Mouse (Mus musculus) embryonic stem cell, embryonic (primary cell): Measurements from ENCODE around the gene Rps6kb1.

Experiments
- CTCF ChIA-PET, 4 experiments: fragments of 300-600 bp in 2 of 4; fragments of 350-600 bp in 2 of 4; sonication (Branson Sonifier 250); formaldehyde crosslinking; loops; one replicate each; lab custom pipeline; 2022; ENCODE audit warnings: inconsistent platforms in 2 of 4; lab: Charles Lee
- POLR2A ChIA-PET, 4 experiments: fragments of 300-600 bp in 2 of 4; fragments of 350-600 bp in 2 of 4; sonication (Branson Sonifier 250); formaldehyde crosslinking; loops; one replicate each; lab custom pipeline; 2022; ENCODE audit warnings: antibody characterized with exemption in 4 of 4, inconsistent platforms in 1 of 4; lab: Charles Lee

Gene Rps6kb1

DNA sequence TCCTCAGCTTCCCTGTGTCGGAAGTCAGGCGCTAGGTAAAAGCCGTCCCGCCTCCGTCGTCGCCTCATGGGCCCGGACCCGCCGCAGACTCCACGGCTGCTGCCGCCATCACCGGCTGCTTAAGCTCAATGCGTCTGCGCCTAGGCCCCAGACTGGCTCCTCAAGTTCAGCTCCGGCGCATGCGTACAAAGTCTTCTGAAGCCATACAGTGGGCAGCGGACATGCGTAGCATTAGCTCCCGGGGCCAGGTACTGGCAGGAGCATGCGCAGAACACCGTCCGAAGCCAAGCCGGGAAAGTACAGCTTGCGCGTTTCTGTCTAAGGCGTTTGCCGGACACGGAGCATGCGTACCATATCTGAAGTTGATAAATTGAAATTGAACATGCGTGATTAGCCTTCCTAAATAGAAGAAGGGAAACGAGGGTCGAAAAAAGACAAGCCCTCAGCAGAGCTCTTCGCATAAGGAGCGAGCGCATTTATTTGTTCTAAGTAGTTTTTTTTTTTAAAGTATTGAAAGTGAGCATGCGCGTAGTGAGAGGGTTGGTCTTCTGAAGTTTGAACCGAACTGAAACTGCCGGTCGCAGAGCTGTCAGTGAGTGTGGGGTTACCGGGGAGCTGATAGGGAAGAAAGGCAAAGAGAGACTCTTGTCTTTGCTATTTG is at the start of gene Rps6kb1, which contains the start of gene Tubd1:
TSS of gene Rps6kb1 (minus strand) at position 167 of the 661 bp plus-strand sequence.
TSS of gene Tubd1 (plus strand) at position 353 of the 661 bp plus-strand sequence.
- POLR2A ChIA-PET = interaction anchor here (0.5 to 3.3 kb wide), 135 partner anchors 8 to 1697 kb away, joined by 3 to 41 read pairs (median 4); partner anchors contain the start of genes Cltc (in 3 of the 4), Ints2 (in 3 of the 4), Ptrh2 (in 3 of the 4) and Rnft1 (in 3 of the 4)
- CTCF ChIA-PET = interaction anchor here (0.6 to 1.8 kb wide), 12 partner anchors 11 to 466 kb away, joined by 3 to 15 read pairs (median 4); no protein-coding TSS in a partner anchor

DNA sequence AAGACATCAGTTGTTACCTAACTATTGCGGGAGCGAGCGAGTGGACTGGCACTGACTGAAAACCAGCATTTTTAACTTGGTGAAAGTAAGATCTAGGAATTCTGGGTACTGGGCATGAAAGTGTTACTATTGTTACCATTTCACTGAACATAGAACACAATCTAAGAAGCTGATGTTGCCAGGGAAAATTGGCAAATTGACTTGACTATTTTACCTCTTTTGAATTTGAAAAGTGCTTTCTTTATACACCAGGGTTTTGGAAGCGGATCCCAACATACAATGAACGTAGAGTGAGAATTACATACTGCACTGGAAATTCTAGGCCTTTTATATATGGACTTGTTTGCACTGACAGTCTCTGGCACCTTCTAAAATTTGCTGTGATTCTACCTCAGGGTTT is 48.8 kb upstream of the Rps6kb1 start:
- ChIA-PET POLR2A (interaction anchor here in 2 of 4 experiments (0.8 to 10.1 kb wide), 3 partner anchors 12 to 235 kb away, joined by 4 to 112 read pairs (median 5); no protein-coding TSS in a partner anchor), CTCF (interaction anchor here in 1 of 4 experiments (1.1 kb wide), 1 partner anchor 60 kb away, joined by 3 read pairs; no protein-coding TSS in a partner anchor)

DNA sequence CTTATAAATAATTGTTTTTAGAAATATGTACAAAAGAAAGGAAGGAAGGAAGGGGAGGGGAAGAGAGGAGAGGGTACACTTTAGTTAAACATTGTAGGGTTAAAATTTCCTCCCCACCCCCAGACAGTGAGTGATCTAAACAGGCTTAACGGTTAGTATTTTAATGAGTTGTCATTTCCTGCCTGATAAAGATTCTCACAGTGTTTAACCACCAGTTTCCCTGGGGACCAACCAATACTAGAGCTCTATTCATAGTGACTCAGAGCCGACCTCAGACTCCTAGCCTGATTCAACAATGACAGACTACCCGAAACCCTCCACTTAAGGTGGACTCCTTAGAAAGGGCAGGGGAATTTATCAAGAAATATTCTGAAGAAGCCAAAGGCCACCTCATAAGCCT is 48.4 kb upstream of the Rps6kb1 start:
- ChIA-PET POLR2A (interaction anchor here in 3 of 4 experiments (0.6 to 10.1 kb wide), 5 partner anchors 11 to 63 kb away, joined by 3 to 112 read pairs (median 5); no protein-coding TSS in a partner anchor), CTCF (no interaction called here)

DNA sequence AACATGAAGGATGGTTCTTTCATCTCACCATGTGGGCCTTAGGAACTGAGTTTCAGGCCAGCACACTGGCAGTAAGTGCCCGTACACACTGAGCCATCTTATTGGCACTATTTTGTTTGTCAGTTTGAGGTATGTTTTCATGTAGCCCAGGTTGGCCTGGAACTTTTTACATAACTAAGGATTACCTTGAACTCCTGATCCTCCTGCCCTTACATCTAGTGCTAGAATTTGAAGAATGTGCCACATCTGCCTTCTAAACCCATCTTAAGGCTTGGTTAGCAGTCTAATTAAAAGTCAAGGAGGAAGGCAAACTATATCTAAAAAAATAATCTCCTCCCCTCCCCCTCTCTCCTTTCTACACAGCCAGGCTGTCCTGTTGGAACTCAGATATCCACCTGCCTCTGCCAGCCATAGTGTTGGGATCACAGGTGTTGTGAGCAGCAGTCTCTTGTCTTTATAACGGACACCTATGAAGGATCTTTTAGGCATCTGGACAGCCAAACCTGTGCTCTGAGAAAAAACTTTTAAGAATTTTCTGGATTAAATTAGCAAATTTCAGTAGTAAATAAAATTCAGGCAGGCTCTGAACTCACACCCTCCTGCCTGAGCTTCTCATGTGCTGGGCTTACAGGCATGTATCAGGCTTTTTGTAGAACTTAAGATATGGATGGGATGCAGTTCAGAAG is 47.5 kb upstream of the Rps6kb1 start:
- CTCF ChIA-PET = interaction anchor here in 1 of 4 experiments (0.8 kb wide), 1 partner anchor 18 kb away, joined by 3 read pairs; no protein-coding TSS in a partner anchor

DNA sequence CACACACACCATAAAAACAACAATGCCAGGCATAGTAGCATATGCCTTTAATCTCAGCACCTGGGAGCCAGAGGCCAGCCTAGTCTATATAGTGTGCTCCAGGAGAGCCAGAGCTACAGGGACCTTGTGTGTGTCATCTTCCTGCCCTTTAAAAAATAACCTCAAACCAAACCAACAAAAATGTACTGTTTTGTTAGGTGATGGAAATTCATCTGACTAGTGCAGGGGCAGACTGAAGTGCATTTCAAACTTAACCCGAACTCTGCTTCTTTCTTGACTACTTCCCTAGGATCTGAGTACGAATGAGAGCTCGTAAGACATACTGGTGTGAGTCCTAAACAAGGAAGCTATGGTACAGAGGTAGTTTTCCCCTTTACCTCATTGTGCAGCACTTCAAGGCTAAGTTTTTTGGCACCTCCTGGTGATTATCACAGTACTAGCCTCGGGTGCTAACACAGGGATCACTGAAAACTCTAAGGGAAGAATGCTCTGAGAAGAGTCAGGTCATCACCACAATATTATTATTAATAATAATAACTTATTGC is 46.8 kb upstream of the Rps6kb1 start:
- POLR2A ChIA-PET = interaction anchor here in 2 of 4 experiments (1.4 to 10.1 kb wide), 4 partner anchors 10 to 15 kb away, joined by 5 to 112 read pairs (median 5); no protein-coding TSS in a partner anchor
- CTCF ChIA-PET = no interaction called here

More for the DNA sequence above, 47.5 kb upstream of the Rps6kb1 start:
- POLR2A ChIA-PET = interaction anchor here in 3 of 4 experiments (0.6 to 10.1 kb wide), 5 partner anchors 10 to 64 kb away, joined by 3 to 112 read pairs (median 5); no protein-coding TSS in a partner anchor

DNA sequence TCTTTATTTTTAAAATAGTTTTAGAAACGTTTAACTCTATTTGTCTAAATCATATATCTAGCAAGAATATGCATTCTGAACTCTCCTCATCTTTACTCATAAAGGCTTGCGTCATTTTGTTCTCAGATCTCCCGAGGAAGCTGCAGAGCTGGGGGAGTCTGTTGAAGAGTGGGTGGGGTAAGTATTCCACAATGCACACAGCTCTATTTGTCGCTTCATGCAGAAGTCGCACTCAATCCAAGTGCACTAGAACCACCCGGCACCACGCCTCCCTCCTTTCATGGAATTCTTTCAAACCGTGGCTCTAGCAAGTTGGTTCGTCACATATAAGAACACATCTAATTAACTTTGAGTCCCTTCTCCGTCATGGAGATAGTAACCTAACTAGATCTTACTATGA is 46.0 kb upstream of the Rps6kb1 start:
- ChIA-PET POLR2A (interaction anchor here in 2 of 4 experiments (0.6 to 10.1 kb wide), 4 partner anchors 9 to 28 kb away, joined by 3 to 112 read pairs (median 5); no protein-coding TSS in a partner anchor), CTCF (no interaction called here)

DNA sequence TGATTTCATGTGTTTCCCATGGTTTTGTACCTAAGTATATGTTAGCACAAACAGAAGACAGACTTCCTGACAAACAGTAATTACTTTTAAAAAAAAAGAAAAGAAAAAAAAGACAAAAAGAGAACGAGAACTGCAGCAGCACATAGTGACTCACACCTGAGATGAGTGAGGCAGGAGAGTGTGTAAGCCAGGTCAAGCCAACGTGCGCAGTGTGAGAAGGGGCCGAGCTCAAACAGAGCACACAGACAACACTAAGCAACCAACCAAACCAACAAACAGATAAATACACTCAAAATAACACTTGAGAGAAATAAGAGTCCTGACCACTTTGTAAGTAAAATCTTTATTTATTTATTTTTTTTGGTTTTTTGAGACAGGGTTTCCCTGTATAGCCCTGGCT is 45.5 kb upstream of the Rps6kb1 start:
- ChIA-PET POLR2A (interaction anchor here in 3 of 4 experiments (0.6 to 10.1 kb wide), 6 partner anchors 11 to 1707 kb away, joined by 3 to 112 read pairs (median 5); partner anchors contain the start of genes Rps6kb1 (in 1 of the 3) and Tubd1 (in 1 of the 3)), CTCF (no interaction called here)

DNA sequence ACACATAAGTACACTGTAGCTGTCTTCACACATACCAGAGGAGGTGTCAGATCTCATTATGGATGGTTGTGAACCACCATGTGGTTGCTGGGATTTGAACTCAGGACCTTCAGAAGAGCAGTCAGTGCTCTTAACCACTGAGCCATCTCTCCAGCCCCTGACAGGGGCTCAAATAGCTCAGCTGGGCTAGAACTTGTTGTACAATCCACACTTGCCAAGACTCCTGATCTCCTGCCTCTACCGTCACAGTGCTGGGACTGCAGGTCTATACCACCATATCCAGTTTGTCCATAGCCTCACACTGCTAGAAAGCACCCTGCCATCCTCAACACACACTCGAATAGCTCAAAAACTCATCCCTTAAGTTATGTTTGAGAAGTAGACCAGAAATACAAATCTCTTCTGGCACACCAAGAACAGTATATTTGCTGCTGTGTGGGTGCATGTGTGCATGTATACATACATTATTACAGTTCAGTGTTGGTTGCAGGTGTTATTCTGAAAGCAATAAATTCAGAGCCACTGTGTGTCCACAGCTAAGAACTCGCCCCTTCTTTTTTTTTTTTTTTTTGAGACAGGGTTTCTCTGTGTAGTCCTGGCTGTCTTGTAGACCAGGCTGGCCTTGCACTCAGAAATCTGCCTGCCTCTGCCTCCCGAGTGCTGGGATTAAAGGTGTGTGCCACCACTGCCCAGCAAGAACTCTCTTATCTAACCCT is 44.1 kb upstream of the Rps6kb1 start:
- POLR2A ChIA-PET = interaction anchor here in 3 of 4 experiments (0.6 to 10.1 kb wide), 16 partner anchors 10 to 1226 kb away, joined by 3 to 112 read pairs (median 4); partner anchors contain the start of genes Rps6kb1 (in 2 of the 3) and Tubd1 (in 2 of the 3)
- CTCF ChIA-PET = interaction anchor here (0.6 to 1.1 kb wide), 5 partner anchors 11 to 711 kb away, joined by 3 to 4 read pairs (median 4); no protein-coding TSS in a partner anchor

DNA sequence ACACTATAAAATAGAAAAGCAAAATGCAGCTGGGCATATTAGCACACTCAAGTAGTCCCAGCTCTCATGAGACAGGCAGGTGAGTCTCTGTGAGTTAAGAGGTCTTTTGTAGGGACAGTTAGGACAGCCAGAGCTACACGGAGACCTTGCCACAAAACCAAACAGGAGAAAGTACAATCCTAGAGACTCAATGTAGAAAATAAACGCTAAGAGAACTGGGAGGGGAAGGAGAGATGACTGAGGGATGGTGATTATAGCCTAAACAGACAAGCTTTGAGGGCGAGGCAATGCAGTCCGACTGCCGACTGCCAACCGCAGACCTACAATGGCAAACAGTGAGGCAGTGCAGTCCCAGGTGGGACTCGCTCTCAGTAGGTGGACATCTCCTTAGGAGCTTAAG is 43.2 kb upstream of the Rps6kb1 start:
- CTCF ChIA-PET = interaction anchor here in 2 of 4 experiments (0.7 to 1.2 kb wide), 3 partner anchors 11 to 66 kb away, joined by 3 to 4 read pairs (median 4); no protein-coding TSS in a partner anchor
- POLR2A ChIA-PET = interaction anchor here (0.6 to 10.1 kb wide), 17 partner anchors 9 to 230 kb away, joined by 3 to 112 read pairs (median 4); partner anchors contain the start of genes Rps6kb1 (in 2 of the 4) and Tubd1 (in 2 of the 4)

DNA sequence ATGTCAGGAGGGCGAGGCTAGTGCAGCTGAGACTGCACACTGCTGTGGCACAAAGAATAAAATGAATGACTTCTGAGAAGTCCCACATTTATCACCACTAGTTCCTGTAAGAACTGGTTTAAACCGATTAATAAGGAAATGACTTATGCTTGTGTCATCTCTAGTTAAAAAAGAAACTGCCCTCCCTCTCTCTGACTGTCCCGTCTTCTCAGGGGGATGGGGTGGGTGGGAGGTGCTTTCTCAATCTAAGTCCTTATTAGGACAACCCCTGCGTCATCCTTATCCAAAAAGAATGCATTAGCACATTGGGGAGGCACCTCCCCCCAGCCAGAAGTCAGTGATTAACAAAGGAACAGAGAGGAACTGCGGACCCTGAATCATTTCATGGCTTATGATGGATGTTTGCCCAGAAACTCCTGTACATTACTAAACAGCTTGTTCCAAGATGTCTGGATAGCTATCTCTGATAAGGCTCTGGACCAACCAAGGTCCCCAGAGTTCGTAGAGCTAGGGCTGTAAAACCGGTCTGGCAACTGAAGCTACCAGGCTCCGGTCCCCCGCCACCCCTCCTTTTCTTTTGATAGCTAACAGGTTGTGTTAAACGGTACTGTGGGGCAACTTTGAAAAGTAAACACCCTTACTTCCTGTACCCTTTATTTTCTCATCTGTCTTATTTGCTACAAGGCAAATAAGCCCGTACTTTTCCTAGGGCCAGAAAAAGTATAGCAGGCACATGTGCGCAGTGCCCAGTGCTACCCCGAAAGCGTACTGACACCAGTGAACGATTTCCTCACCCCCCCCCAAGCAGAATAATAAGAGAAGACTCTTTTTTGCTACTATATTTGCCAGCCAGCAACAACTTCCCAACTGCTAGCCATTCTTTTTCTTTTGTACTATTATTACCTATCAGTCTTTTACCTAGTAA is 42.5 kb upstream of the Rps6kb1 start:
- ChIA-PET CTCF (interaction anchor here (0.7 to 1.6 kb wide), 13 partner anchors 9 to 449 kb away, joined by 3 to 6 read pairs (median 3); no protein-coding TSS in a partner anchor), POLR2A (interaction anchor here (0.5 to 10.1 kb wide), 27 partner anchors 9 to 249 kb away, joined by 3 to 112 read pairs (median 4); partner anchors contain the start of genes Rps6kb1 (in 3 of the 4), Tubd1 (in 3 of the 4), Ptrh2 (in 1 of the 4) and Vmp1 (in 1 of the 4))

DNA sequence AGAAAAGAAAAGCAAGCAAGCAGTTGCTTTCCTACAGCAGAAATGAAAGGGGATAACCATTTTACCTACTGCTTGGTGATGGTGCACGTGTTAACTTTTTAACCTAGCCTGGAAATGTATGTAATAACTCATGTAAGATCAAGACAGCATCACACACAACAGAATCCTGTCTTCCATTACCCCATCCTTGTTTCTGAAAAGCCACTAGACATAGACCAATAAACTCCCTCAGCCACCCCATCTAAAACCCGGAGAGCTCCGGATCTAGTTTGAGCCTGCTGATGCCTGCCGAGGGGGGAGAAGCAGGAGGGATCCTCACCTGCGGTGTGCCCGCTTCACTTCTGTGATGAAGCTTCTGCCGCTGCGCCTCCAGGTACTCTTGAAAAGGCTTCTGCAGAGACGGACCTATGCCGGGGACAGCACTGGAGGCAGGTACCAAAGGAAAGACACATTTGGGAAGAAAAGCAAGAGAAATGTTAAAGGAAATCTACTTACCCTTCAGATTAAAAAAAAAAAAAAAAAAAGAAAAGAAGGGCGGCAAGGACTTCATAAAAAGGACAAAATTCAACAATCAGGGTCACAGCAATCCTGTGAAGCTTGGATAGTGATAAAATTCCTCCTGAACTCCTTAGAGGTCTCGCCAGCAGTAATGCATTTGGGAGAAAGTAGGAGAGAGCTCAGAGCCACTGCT is 41.7 kb upstream of the Rps6kb1 start:
- ChIA-PET POLR2A (interaction anchor here (0.5 to 10.1 kb wide), 26 partner anchors 8 to 864 kb away, joined by 3 to 112 read pairs (median 4); partner anchors contain the start of genes Rps6kb1 (in 3 of the 4), Tubd1 (in 3 of the 4), Cltc (in 1 of the 4) and Ptrh2 (in 1 of the 4)), CTCF (interaction anchor here (0.7 to 1.6 kb wide), 17 partner anchors 8 to 741 kb away, joined by 3 to 11 read pairs (median 3); no protein-coding TSS in a partner anchor)

DNA sequence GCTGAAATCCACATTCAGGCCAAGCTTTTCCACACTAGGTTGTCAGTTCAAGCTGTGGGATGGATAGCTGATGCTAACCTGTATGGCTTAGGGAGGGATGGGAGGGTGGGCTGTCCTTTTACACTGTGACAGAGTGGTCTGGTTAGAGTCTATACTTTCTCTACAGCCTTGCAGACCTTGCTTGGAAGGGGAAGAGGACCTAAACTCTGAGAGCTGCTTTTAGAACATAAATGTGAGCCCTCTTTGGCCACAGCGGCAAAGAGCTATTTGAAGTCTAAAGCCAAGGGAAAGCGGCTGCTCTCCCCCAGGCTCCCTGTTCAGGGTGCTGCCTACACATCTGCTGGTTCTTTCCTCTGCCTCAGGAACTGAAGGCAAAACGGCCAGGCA is 41.0 kb upstream of the Rps6kb1 start:
- ChIA-PET POLR2A (interaction anchor here (0.6 to 10.1 kb wide), 15 partner anchors 8 to 172 kb away, joined by 3 to 112 read pairs (median 4); partner anchors contain the start of genes Rps6kb1 (in 2 of the 4), Tubd1 (in 2 of the 4), Cltc (in 1 of the 4) and Ptrh2 (in 1 of the 4)), CTCF (interaction anchor here (0.8 to 1.6 kb wide), 8 partner anchors 12 to 451 kb away, joined by 3 to 6 read pairs (median 3); no protein-coding TSS in a partner anchor)

DNA sequence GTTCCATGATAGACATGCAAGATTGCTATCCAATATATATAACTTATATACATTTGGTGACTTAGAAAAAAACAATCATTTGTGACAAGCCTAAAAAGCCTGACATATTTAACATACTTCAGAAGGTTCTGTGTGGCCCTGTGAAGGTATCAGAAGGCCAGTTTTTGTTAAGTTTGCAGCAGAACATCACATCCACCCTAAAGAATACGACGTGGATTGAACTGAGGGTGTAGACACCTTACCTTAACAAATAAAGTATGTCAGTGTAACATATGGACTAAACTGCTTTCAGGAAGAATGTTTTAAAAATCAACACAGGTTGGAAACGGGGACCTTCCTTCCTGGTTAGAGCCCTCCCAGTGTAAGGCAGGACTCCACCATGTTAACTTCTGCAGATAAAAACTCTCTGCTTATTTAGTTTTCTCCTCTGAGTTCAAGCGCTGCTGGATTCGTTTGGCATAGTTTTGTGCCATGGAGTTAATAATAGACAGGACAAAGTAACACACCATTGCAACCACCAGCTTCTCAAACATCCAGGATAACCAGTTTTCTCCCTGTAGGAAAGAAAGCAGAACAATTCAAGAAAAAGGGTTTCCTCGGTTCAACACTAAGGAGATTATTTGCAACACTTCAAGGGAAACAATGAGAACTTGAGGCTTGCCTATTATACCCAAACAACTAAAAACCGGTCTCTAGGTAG is 40.4 kb upstream of the Rps6kb1 start:
- ChIA-PET CTCF (interaction anchor here in 3 of 4 experiments (0.9 to 1.6 kb wide), 4 partner anchors 12 to 292 kb away, joined by 3 to 6 read pairs (median 3); no protein-coding TSS in a partner anchor), POLR2A (interaction anchor here in 2 of 4 experiments (0.6 to 10.1 kb wide), 8 partner anchors 7 to 64 kb away, joined by 3 to 112 read pairs (median 6); partner anchors contain the start of genes Rps6kb1 (in 1 of the 2) and Tubd1 (in 1 of the 2))
